Mouse (Mus musculus): ENCODE measurements at regions not wholly inside any gene's neighbourhood (a gene's known extent, or its start where the extent isn't known, plus 50 kb on each side); places are given as distances from the start of the nearest gene placed in this dataset.
A peak's percentile ranks its signal among the peaks of the same experiment; 100 is the strongest.

- no peak for DNase-seq
Observed at GRCm38 (mm10) chr8:78013101-78013500, 200.0 kb upstream of the Ttc29 start.

- no peak for DNase-seq
Observed at GRCm38 (mm10) chr8:78018430-78019180, 194.5 kb upstream of the Ttc29 start.

GRCm38 (mm10) chr8:78021473-78021872, 191.6 kb upstream of the Ttc29 start:
- DNase-seq, result no peak

GRCm38 (mm10) chr8:78022986-78023385, 190.1 kb upstream of the Ttc29 start:
- DNase-seq, result no peak

GRCm38 (mm10) chr8:78023467-78023866, 189.6 kb upstream of the Ttc29 start:
- DNase-seq, result no peak

- no peak for DNase-seq
Observed at GRCm38 (mm10) chr8:78023936-78024335, 189.2 kb upstream of the Ttc29 start.

- peak in 1 of 2 experiments; percentile 37 for DNase-seq
Observed at GRCm38 (mm10) chr8:78024964-78025363, 188.1 kb upstream of the Ttc29 start.

GRCm38 (mm10) chr8:78027371-78027770, 185.7 kb upstream of the Ttc29 start:
- no peak for DNase-seq

GRCm38 (mm10) chr8:78028928-78029327, 184.2 kb upstream of the Ttc29 start:
- DNase-seq, result no peak

GRCm38 (mm10) chr8:78031811-78032210, 181.3 kb upstream of the Ttc29 start:
- DNase-seq, result no peak

GRCm38 (mm10) chr8:78034687-78035086, 178.4 kb upstream of the Ttc29 start:
- no peak for DNase-seq

- DNase-seq, result no peak
Observed at GRCm38 (mm10) chr8:78037218-78037617, 175.9 kb upstream of the Ttc29 start.

GRCm38 (mm10) chr8:78046691-78047090, 166.4 kb upstream of the Ttc29 start:
- DNase-seq, result no peak

- no peak for DNase-seq
Observed at GRCm38 (mm10) chr8:78050768-78051167, 162.3 kb upstream of the Ttc29 start.

GRCm38 (mm10) chr8:78054435-78054834, 158.7 kb upstream of the Ttc29 start:
- DNase-seq, result no peak

GRCm38 (mm10) chr8:78054920-78055319, 158.2 kb upstream of the Ttc29 start:
- no peak for DNase-seq

- no peak for DNase-seq
Observed at GRCm38 (mm10) chr8:78055531-78055930, 157.6 kb upstream of the Ttc29 start.

GRCm38 (mm10) chr8:78057357-78057756, 155.7 kb upstream of the Ttc29 start:
- DNase-seq, result peak in 1 of 2 experiments; percentile 2

- no peak for DNase-seq
Observed at GRCm38 (mm10) chr8:78061827-78062719, 151.0 kb upstream of the Ttc29 start.

GRCm38 (mm10) chr8:78063529-78063928, 149.6 kb upstream of the Ttc29 start:
- DNase-seq, result peak; percentile 32 to 56

GRCm38 (mm10) chr8:78064161-78064560, 148.9 kb upstream of the Ttc29 start:
- DNase-seq, result no peak

GRCm38 (mm10) chr8:78065890-78066493, 147.1 kb upstream of the Ttc29 start:
- peak in 1 of 2 experiments; percentile 13 for DNase-seq
